Mouse (Mus musculus): ENCODE results near the gene Rsph9.

Gene Rsph9

GRCm38 (mm10) chr17:46098525-46098924, 45.5 kb downstream of the Rsph9 start:
- DNase-seq: no peak

DNA sequence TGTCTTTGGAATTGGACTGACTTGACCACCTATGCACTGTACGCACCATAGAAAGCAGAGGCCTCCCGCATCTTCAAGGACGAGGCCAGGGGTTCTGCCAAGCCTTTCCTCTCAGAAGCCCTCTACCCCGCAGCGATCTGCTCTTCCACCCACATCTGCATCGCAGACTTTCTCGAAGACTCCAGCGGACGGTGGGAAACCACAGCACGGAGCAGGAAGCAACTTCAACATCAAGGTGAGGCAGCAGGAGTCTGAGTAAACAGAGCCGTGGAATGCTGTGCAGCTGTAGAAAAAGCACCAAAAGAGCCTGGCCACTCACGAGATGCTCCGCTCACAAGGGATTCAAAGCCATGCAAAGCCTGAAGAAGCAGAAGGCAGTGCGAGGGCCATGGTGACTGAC, 52.1 kb downstream of the Rsph9 start:
- no peak for DNase-seq

DNA sequence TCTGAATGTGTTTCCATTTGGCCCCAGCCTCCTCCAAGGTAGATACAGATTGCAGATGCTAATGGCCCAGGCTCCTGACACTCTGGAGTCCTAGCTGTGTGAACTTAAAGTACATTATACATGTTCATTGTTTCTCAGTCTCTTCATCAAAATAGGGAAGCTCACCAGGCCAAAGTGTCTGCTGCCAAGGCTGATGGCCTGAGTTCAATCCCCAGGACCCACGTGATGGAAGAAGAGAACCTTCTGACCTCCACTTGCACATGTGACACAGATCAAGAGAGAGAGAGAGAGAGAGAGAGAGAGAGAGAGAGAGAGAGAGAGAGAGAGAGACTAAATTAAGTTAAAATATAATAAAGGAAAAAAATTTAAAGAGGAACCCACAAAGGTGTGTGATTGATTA, 52.7 kb downstream of the Rsph9 start:
- no peak for DNase-seq

DNA sequence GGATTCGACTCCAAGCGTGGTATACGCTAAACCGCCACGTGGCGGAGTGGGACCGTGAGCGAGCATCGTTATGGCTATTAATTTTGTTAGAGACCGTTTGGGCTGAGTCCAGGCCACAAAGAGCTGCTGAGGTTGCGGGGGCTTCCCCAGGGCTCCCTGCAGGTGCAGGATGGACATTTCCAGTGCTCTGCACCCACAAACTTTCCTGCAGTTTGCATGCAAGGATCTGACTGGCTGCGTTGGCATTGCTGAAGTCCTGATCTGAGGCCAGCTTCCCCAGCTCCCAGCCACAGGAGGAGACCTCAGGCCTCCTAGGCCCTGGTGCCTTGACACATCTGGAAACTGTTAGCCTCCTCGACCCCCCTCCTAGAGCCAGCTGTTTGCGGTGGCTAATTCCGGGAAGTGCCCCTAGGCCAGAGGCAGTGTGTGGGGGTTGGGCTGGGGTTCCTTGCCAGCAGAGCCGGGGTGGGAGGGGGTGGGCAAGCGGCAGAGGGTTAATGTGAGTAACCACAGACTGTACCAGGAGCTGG, 57.6 kb downstream of the Rsph9 start:
- no peak for DNase-seq

- peak; percentile 87 to 91 for DNase-seq
Measured at GRCm38 (mm10) chr17:46084091-46084501, 59.9 kb downstream of the Rsph9 start.

GRCm38 (mm10) chr17:46083381-46083780, 60.6 kb downstream of the Rsph9 start:
- DNase-seq: no peak

DNA sequence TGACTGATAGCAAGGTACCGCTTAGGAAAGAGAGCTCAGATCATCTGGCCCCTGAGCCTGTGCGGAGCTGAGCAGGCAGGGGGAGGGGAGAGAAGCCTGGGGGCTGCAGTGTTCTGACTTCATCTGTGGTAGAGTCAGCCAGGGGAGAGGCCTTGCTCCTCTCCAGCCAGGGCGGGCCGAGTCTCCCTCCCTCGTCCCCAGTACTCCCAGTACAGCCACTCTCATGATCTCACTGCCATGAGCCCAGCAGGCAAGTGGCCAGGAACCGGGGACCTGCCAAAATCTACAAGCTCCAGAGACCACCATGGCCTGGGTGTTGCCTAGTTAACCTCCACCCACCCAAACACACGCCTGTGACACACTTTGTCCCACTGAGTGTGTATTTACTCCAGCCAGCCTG, 62.4 kb downstream of the Rsph9 start:
- no peak for DNase-seq

GRCm38 (mm10) chr17:46081042-46081441, 63.0 kb downstream of the Rsph9 start:
- no peak for DNase-seq

DNA sequence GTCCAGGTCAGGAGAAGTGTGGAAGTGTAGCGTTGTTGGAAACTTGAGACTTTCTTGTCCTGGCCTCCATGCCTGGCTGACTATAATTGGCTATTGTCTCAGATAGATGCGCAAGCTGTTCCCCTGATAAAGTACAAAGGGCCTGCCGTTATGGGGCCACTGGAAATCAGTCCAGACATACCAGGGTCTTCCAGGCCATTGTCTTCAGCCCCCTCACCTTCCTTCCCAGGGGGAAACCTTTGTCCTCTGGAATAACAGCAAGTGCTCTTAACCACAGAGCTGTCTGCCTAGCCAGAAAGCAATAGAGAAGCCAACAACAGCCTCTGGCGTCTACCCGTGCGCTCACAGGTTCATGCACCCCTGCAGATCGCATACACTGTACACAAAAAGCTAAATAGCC, 63.6 kb downstream of the Rsph9 start:
- no peak for DNase-seq

DNA sequence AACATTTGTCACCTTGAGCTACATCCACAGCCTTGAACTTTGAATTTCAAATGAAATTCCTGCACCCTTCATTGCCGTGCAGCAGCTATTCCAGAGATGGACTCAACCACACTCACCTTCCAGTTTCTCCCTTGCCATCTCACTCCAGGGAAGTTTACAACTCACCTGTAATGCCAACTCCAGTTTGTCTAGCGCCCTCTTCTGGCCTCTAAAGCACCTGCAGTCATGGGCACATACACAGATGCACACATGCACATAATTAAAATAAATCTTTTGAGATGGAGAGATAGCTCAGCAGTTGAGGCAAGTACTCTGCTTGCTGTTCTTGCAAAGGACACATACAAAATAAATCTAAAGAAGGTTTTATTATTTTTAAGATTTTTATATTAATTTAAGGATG, 65.0 kb downstream of the Rsph9 start:
- DNase-seq: no peak

DNA sequence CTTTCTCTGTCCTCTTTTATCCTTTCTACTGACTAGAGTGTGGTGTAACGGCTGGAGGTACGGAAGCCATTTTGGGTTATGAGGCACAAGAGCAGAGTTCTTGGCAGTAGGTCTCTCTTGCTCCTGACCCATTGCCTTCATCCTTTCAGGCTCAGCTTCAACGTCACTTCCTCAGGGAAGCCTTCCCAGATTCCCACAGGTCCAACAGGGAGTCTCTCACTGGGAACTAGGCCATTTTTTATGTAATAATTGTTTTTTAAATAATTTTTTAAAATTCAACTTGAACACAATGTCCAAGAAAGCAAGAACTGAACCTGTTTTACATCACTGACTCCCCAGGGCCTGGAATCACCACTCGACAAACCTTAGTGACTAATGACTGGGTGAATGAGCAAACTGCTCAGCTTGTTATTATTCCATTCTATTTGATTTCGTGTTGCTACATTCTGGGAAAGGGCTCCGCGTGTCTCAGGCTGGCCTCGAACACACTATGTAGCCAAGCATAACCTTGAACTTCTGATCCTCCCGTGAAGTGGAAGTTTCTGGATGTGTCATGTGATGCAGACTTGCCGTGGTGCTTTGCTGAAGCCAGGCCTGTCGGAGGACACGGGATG, 66.0 kb downstream of the Rsph9 start:
- no peak for DNase-seq

GRCm38 (mm10) chr17:46076260-46076551, 67.8 kb downstream of the Rsph9 start:
- DNase-seq: no peak

GRCm38 (mm10) chr17:46075551-46076259, 68.3 kb downstream of the Rsph9 start:
- no peak for DNase-seq

DNA sequence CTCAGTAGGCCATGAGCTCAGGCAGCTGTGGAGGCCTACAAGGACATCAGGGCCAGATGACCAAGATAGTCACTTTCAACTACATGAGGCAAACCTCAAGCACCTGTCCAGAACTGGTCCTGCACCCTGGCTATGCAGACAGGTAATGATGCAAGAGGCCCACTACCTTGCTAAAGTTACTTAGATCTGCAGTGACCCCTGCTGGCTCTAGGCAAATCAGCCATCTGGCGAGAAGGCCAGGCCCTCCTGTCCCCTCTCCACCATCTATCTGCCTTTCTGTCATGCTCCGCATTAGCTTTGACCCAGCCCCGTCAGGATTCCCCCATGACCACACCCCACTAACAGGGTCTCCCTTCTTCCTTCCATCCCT, 68.9 kb downstream of the Rsph9 start:
- DNase-seq: peak; percentile 53 to 56

- no peak for DNase-seq
Measured at GRCm38 (mm10) chr17:46074398-46075115, 69.5 kb downstream of the Rsph9 start.

- DNase-seq: peak; percentile 67 to 89
Measured at GRCm38 (mm10) chr17:46073730-46074301, 70.2 kb downstream of the Rsph9 start.

All from kidney, postnatal 25 days (tissue).